Mouse (Mus musculus) retina, postnatal 1 day (tissue): ENCODE measurements around the gene Spock1.

Source experiments
- DNase-seq: peaks from one replicate; pipeline ENCODE4 v3.0.0-alpha.2; 2012

Gene Spock1

DNA sequence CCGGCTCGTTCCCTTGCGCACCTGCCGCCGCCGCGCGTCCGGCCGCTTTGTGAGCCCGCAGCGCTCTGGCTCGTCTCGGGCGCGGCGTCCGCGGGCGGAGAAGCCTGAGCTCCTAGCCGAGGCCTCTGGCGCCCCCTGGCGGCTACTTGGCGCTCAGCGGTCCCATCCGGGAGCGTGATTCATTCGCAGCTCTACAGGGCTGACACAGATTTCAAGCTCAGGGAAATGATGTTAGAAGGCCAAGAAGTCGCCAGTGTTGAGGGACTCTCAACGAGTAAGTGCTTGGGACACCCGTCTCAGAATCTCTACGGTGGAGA lies at the start of gene Spock1:
Gene Spock1 (minus strand): TSS at position 67 of the 317 bp plus-strand sequence.
- DNase-seq, result peak; percentile 88

DNA sequence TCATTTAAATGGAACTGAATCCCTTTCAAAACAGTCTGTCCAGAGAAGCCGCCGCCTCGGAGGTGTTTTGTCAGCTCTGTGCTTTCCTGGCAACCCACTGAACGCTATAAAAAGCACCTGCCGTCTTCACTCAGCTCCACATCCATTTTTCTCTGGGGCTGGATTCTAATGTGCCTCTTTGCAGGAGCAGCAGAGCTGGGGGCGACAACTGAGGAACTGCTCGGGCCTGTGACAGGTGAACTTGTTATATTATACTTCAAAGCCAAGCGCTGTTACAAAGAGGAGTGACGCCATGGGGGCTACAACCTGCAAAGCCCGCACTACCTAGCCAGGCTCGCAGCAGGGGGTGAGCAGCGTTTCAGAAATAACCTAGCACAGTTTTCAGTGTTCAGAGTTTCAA lies 42.0 kb upstream of the Spock1 start:
- no peak for DNase-seq

GRCm38 (mm10) chr13:57949513-57949912 lies 41.4 kb upstream of the Spock1 start:
- DNase-seq, result no peak

GRCm38 (mm10) chr13:57945197-57945596 lies 37.1 kb upstream of the Spock1 start:
- peak; percentile 80 for DNase-seq

DNA sequence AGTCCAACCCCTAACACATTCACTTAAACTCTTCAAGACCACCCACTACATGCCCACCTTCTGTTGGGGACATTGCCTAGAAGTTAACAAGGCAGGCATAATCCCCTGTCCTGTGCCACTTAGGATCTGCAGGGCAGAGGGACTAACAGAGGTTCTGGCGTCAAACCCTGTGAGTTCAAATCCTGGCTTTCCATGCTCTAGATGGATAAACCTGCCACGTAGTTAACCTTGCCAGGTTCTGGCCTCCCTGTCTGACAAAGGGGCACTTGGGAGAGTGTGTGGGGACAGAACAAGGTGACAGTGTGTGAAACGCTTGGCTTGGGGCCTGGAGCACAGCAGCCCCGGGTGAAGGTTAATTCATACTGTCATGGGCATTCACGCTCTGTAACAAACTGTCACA lies 36.3 kb upstream of the Spock1 start:
- no peak for DNase-seq

- DNase-seq, result no peak
Observed at GRCm38 (mm10) chr13:57943900-57944299, 35.8 kb upstream of the Spock1 start.

DNA sequence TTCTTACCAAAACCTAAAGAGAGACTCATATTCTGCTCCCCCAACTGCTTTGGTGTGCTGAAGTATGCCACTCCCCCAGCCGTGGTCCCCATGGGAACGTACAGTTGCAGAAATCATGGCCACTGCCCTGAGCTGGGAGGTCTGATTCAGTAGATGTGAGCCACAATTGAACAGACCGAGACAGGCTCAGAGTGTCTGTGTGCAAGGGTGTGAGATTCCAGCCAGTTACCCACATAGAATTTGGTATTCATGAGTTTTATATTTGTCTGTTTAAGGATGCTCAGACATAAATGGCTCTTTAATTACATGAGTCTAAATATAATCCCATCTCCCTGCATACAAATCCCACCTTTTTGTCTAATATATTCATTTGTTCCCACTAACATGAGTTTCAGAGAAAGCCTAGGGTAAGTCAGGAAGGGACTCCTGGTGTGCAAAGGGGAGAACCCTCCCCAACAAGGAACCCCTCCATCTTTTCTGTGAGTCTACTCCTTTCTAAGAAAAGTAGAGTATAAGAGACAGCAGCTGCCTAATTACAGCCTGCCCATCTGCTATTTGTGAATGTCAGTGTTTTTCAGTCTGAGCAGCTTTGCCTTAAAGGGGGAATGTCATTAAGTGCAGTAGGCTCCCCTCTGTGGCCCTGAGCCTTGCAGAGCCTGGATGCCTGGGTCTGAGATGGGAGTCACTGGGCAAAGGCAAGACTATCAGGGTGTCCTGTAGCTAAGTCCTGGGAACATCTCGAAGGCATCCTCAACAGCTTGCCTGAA lies 29.5 kb upstream of the Spock1 start:
- DNase-seq, result no peak

DNA sequence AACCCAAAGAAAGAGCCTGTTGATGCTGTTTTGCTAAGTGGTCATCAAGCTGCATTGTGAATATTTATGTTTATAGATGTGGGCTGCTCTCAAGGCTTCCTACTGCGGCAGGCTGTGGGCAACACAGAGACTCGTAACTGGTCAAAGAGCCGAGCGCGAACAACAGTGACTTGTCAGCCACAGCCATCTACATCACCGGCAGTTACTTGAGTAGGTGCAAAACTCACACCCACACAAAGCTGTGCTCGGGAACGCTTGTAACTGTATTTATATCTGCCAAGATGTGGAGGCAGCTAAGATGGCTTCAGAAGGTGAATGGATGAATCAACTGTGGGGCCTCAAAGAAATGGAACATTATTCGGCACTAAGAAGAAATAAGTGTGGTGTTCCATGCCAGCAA lies 23.9 kb upstream of the Spock1 start:
- DNase-seq, result no peak

GRCm38 (mm10) chr13:57931376-57931775 lies 23.2 kb upstream of the Spock1 start:
- DNase-seq, result no peak

- DNase-seq, result no peak
Observed at GRCm38 (mm10) chr13:57930720-57931119, 22.6 kb upstream of the Spock1 start.

DNA sequence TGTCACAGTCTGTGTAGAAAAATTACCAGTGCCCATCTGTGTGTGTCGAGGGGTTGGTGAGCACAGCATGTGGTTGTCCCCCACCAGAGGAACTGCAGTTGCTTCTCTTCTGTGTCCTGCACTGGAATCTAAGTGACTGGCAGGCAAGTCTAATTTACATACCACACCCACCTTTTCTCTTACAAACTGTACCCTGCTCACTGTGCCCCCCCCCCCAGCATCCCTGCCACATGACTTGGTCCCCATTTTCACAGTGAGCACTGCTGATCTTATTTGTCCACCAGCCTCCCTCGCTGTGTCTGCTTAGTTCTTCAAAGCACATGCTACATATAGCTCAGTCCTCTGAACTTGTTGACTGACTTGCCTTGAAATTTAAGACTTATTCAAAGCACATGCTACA lies 22.2 kb upstream of the Spock1 start:
- DNase-seq, result no peak

DNA sequence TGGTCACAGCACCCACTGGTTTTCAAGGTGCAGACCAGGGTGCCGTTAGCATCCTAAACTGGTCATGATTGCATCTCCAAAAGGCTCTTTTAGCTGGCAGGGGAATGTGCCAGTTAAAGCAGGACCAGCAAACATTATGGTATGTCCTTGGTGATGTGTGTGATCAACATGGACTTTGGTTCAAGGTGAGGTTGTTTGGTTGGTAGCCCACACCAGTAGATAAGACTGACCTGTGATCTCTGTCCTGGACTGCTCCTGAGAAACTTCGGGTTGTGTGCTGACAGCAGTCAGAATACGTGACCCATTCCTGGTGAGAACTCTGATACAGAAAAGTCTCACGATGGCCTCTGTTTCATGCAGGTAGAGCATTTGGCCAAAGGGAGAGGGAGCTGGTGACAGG lies 11.8 kb upstream of the Spock1 start:
- DNase-seq, result no peak

DNA sequence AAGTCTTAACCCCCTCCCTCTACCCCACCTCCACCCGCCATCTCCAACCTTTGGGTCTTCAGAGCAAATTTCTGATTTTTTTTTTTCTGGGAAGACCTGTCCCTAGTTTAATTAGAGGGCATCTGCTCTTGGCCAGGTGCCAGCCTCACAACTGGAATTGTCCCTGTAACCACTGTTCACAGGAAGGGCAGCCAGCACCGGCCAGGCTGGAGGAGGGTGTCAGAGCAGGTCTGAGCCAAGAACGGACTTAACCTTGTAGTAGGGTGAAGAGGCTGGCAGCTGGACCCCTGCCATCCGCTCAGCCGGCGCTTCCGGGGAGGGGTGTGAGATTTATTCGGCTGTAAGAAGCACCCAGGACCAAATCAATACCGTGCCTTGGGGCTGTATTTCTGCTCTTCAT lies 3.0 kb upstream of the Spock1 start:
- DNase-seq, result no peak

GRCm38 (mm10) chr13:57907428-57908265 lies 485 bp downstream of the Spock1 start:
- no peak for DNase-seq

DNA sequence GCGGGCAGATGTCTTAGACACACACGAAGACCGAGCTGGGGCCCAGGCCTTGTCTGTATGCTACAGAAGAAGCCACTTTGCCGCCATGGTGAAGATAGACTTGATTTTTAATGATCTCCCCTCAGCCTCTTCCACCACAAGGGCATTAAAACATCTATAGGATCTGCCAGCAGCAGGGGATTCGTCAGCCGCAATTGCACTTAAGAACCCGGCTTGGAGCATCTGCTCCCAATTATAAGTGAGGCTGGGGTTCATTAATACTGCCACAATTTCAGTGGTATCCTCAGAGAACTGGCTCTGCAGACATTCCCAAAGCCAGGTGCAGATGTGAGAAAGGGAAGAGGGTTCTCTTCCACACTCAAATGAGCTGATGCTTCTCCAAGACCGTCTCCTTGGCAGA lies 13.5 kb downstream of the Spock1 start:
- DNase-seq, result no peak

DNA sequence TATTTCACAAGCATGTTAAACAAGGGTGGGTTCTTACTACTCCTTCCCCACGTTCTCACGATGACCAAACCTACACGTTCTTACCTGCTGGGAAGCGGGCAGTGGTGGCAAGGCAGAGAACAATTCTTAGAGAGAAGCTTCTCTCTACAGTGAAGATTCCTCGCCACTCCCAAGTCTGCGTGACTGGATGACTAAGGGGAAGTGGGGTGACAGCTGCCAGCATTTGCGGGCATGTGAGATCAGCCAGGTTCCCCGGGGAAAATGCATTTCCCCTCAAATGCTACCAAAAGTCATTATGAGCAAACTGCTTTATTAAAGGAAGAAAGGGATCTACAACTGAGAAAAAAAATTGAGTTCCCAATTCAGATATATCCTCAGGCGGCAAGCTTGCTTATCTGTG lies 18.4 kb downstream of the Spock1 start:
- DNase-seq, result no peak

- peak; percentile 58 for DNase-seq
Observed at GRCm38 (mm10) chr13:57889050-57889449, 19.1 kb downstream of the Spock1 start.

DNA sequence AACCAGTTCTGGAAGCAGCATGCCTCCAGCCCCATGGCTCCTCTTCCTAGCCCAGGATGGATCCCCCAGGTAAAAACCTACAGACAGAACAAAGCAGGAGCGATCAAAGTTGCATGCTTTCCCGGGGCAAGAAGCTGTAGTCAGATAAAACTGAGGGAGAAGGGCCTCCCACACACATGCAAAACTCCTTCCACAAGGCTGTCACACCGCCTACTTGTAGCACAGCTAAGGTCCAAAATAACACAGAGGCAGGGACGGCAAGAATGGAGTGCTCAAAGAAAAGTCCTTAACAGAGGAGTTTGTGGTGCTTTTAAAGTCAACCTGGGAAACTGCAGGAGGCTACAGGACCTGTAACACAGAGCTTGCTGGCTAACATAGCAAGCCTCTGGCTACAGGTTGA lies 28.3 kb downstream of the Spock1 start:
- DNase-seq, result no peak

- DNase-seq, result no peak
Observed at GRCm38 (mm10) chr13:57878797-57879196, 29.3 kb downstream of the Spock1 start.

DNA sequence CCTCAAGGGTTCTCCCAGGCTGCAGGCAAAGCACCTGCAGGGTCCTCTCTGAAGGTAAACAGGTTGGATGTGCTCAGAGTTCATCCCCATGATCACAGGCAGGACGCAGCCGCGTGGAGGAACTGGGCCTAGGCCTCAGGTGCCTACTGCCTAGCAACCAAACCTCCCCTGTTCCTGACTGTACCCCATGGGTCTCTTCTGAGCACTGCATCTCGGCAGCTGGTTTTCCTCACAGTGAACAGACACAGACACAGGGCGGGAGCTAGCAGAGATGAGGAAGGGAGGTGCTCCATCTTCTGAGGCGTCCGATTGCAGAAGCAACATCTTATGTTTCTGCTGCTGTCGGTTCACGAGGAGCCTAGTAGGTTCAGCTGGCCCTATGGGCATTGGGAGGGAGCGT lies 30.4 kb downstream of the Spock1 start:
- DNase-seq, result no peak

DNA sequence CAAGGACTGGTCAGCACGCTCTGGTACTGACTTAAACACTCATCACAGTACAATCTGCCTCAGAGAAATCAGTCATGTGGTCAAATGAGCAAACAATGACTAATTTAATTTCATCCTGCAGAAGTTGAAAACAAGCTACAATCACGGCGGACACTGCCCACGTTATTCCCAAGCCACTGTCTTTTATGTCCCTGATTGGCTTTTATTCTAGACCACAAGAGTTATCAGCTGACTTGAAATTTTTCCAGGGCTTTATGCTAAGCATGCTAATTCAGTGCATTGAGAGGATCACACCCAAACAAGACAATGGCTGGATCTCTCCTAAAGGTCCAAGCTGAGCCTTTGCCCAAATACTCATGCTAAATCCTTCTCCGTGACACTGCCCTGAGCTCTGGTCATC lies 31.2 kb downstream of the Spock1 start:
- no peak for DNase-seq

DNA sequence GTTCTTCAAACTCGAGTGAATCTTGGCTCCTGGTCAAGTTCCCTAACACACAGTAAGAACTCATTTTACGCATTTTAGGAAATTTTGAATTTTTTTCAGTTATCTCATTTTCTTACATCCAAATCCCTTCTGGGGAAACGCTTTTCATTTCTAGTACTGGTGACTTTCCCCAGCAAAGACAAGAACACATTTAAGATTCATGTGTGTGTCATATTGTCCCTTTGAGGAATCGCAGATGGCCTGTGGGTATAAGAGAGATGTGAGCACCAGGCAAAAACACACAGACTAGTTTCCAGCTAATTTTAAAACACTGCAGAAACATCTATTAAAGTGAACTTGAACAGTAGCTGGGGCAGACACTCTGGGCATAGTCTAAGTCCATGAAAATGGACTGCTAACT lies 38.1 kb downstream of the Spock1 start:
- DNase-seq, result no peak

DNA sequence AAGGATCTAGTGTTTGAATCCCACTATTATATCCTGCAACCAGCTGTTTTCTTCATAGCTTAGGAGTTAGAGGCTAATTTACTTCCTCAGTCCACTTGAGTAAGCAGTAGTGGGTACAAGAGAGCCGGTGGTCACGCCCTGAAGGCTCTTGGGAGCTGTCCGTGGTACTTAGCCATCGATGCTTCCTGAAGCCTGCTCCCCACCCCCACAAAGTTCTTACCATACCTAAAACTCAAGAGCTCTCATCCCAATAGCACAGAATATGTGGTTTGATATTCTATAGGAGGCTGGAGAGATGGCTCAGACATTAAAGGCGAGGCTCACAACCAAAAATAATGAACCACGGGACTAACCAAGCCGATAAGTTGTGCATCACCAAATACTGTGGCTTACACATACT lies 40.5 kb downstream of the Spock1 start:
- peak; percentile 45 for DNase-seq

GRCm38 (mm10) chr13:57865029-57865428 lies 43.1 kb downstream of the Spock1 start:
- no peak for DNase-seq

GRCm38 (mm10) chr13:57858491-57858890 lies 49.6 kb downstream of the Spock1 start:
- no peak for DNase-seq
